Mouse (Mus musculus) midbrain, postnatal 0 days (tissue): ENCODE data around the gene Foxs1. TPM values are rescaled to one million over a fixed set of nuclear protein-coding genes. Genes with fewer than 3 reads are reported as not detected.

Source experiments
- ATAC-seq: fragments of 200-750 bp; cut with Nextera tagmentation; 2 replicates; pipeline ENCODE4 v1.8.0; 2017; ENCODE audit warnings: moderate number of reproducible peaks, mild to moderate bottlenecking, moderate TSS enrichment, moderate library complexity; ENCODE audit not compliant: low FRiP score
- DNase-seq: peaks from one replicate; pipeline ENCODE4 v3.0.0-alpha.2; 2015; ENCODE audit warnings: low spot score
- H3K27ac ChIP-seq: fragments of 300-500 bp; sonication (generic); 2 replicates; pipeline ENCODE4 v1.5.1; 2014; ENCODE audit warnings: low read depth, mild to moderate bottlenecking, low read length, mixed read lengths
- H3K27me3 ChIP-seq: fragments of 300-500 bp; sonication (generic); 2 replicates; pipeline ENCODE4 v1.6.1; 2014; ENCODE audit warnings: low read length, control low read depth, mixed read lengths; ENCODE audit not compliant: insufficient read depth
- H3K36me3 ChIP-seq: fragments of 300-500 bp; sonication (generic); 2 replicates; pipeline ENCODE4 v1.6.1; 2014; ENCODE audit warnings: low read length, control low read depth, mixed read lengths; ENCODE audit not compliant: insufficient read depth
- H3K4me1 ChIP-seq: fragments of 300-500 bp; sonication (generic); 2 replicates; pipeline ENCODE4 v1.6.1; 2014; ENCODE audit warnings: mild to moderate bottlenecking, control low read depth, antibody characterized with exemption, low read length, mixed read lengths; ENCODE audit not compliant: insufficient read depth
- H3K4me2 ChIP-seq: fragments of 300-500 bp; sonication (generic); 2 replicates; pipeline ENCODE4 v1.6.1; 2014; ENCODE audit warnings: low read depth, mild to moderate bottlenecking, low read length, mixed read lengths; ENCODE audit not compliant: poor library complexity, severe bottlenecking
- H3K4me3 ChIP-seq: fragments of 300-500 bp; sonication (generic); 2 replicates; pipeline ENCODE4 v1.5.1; 2014; ENCODE audit warnings: low read depth, mild to moderate bottlenecking, low read length, moderate library complexity
- H3K9ac ChIP-seq: fragments of 300-500 bp; sonication (generic); replicated peaks from 2 replicates; pipeline ENCODE4 v1.6.1; 2014; ENCODE audit warnings: mild to moderate bottlenecking, low read length, moderate library complexity, mixed read lengths; ENCODE audit not compliant: poor library complexity, severe bottlenecking
- H3K9me3 ChIP-seq: fragments of 300-500 bp; sonication (generic); 2 replicates; pipeline ENCODE4 v1.6.1; 2016; ENCODE audit warnings: low read length, control low read depth
- CTCF ChIP-seq: IDR thresholded peaks from 2 replicates; pipeline ENCODE4 v1.5.1; 2016; ENCODE audit warnings: antibody characterized with exemption, mild to moderate bottlenecking
- WGBS: fragments of 180-500 bp; shearing (Covaris S2); extraction: QIAGEN DNeasy Blood & Tissue Kit; methylation state at CpG from one replicate; pipeline ENCODE4 v1.1.7; 2014; 5-methylcytosine and 5-hydroxymethylcytosine counted together
- polyA plus RNA-seq: library from polyadenylated mRNA; unstranded; fragments of >200 nt; fragmentation: Nextera tagmentation; extraction: Ambion mirVana; gene quantifications from 2 replicates; pipeline ENCODE4 v1.2.1, GENCODE M21; 2015
- total RNA-seq: library from RNA; depleted of rRNA; stranded (reverse); fragments of >200 nt; gene quantifications from 2 replicates; pipeline ENCODE4 v1.2.3, GENCODE M21; 2014

Gene Foxs1
- total and polyA plus RNA-seq, 2 experiments from 2014 or later: 2.4 to 4.0 TPM

- Histone ChIP-seq H3K9ac (no peak overlapping the region), H3K36me3 (no peaks in the 10 kb centered on the region), H3K4me2 (no peak overlapping the region), H3K9me3 (no peaks in the 10 kb centered on the region), H3K4me1 (0 out of 2 replicates have a peak, but pooled peaks cover 7% of the 10 kb centered on the region), H3K27ac (no peak overlapping the region), H3K27me3 (peaks cover 33% of the 10 kb centered on the region), H3K4me3 (no peak overlapping the region)
- WGBS: 60% methylated on average over 9 of the region's 9 CpGs
- no peak for TF ChIP-seq CTCF
- DNase-seq (no peak), ATAC-seq (no peak)
Measured at GRCm38 (mm10) chr2:152944013-152944412, 11.0 kb upstream of the Foxs1 start.

DNA sequence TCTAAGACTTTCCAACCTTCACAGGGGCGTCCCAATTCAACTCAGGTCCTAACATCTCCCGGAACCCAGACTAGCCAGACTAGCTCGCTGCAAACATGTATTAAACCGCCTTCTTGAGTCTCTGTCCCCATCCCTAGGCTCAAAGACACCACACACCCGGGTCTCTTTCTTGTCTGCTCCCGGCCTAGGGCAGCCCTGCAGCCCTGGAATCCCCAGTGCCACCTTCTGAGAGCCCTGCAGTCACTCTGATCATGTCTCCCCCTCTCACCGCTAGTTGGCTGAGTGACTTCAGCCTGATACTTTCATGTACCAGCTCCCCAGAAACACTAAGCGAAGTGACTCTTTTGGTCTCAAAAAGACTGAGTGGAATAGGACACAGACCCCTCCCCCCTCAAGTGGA lies 10.6 kb upstream of the Foxs1 start:
- H3K27me3 ChIP-seq: peaks cover 33% of the 10 kb centered on the region
- peak; percentile 45 for TF ChIP-seq CTCF
- no peaks in the 10 kb centered on the region for H3K9me3 ChIP-seq
- H3K4me3 ChIP-seq: peak overlapping the region; percentile 45
- H3K36me3 ChIP-seq: no peaks in the 10 kb centered on the region
- H3K4me1 ChIP-seq: 0 out of 2 replicates have a peak, but pooled peaks cover 7% of the 10 kb centered on the region
- no peak for DNase-seq
- no peak for ATAC-seq
- 4% methylated on average over 8 of the region's 8 CpGs for WGBS
- peak overlapping the region; percentile 99 for H3K4me2 ChIP-seq
- H3K9ac ChIP-seq: peak overlapping the region; percentile 60
- H3K27ac ChIP-seq: no peak overlapping the region

DNA sequence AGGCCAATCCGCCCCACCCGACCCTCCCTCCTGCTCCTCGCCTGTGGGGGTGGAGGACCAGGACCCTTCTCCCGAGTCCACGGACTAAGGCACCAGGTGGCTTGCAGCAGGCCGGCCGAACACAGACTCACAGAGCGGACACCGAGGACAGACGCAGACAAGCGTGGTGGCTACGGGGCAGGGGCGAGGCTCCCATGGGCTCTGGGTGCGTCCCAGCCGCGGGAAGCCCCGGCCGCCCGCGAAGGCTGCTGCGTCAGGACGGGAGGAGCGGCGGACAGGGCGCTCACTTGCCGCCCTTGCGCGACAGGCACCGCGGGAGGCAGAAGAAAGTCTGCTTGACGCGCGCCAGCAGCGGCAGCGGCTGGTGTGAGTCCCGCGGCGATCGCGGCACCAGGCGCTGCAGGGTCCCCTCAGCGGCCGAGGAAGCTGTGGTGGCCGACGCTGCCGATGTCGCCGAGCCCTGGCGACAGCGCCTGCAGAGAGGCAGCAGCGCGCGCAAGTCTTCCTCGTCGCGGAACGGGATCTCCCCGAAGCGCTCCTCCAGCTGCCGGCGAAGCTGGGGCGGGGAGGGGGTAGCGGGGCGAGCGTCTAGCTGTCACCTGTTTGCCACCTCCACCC lies 10.0 kb upstream of the Foxs1 start:
- H3K36me3 ChIP-seq: no peaks in the 10 kb centered on the region
- peak overlapping the region; percentile 45 for H3K4me3 ChIP-seq
- H3K27ac ChIP-seq: no peak overlapping the region
- under 1% methylated on average over 57 of the region's 65 CpGs for WGBS
- no peaks in the 10 kb centered on the region for H3K9me3 ChIP-seq
- 0 out of 2 replicates have a peak, but pooled peaks cover 7% of the 10 kb centered on the region for H3K4me1 ChIP-seq
- H3K4me2 ChIP-seq: peak overlapping the region; percentile 99
- ATAC-seq: no peak
- DNase-seq: no peak
- H3K9ac ChIP-seq: peak overlapping the region; percentile 60
- H3K27me3 ChIP-seq: peaks cover 33% of the 10 kb centered on the region
- TF ChIP-seq CTCF: no peak

- no peak overlapping the region for H3K27ac ChIP-seq
- peaks cover 33% of the 10 kb centered on the region for H3K27me3 ChIP-seq
- no peak overlapping the region for H3K9ac ChIP-seq
- H3K4me2 ChIP-seq: no peak overlapping the region
- H3K4me1 ChIP-seq: 0 out of 2 replicates have a peak, but pooled peaks cover 7% of the 10 kb centered on the region
- DNase-seq (no peak), ATAC-seq (no peak)
- H3K4me3 ChIP-seq: no peak overlapping the region
- no peak for TF ChIP-seq CTCF
- H3K36me3 ChIP-seq: no peaks in the 10 kb centered on the region
- H3K9me3 ChIP-seq: no peaks in the 10 kb centered on the region
- WGBS: 47% methylated on average over 7 of the region's 7 CpGs
Measured at GRCm38 (mm10) chr2:152941776-152942175, 8.8 kb upstream of the Foxs1 start.

DNA sequence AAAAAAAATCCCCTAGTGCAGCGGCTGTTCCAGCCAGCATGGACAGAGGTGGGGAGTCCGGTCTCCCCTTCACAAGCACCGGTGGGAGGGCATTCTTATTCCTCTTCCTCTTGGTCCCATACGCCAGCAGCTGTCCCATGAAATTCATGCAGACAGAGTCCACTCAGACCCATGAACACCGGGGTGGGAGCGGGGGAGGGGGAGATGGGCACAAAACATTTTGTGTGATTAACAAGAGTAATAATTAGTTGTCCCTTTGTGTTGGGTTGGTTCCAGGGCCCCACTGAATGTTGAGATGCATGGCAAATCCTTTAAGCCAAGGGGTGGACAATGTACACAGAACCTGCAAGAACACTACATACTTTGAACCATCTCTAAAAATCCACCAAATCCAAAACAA lies 8.1 kb upstream of the Foxs1 start:
- Histone ChIP-seq H3K27ac (no peak overlapping the region), H3K4me3 (no peak overlapping the region), H3K4me1 (0 out of 2 replicates have a peak, but pooled peaks cover 7% of the 10 kb centered on the region), H3K4me2 (no peak overlapping the region), H3K27me3 (peaks cover 32% of the 10 kb centered on the region), H3K36me3 (no peaks in the 10 kb centered on the region), H3K9me3 (no peaks in the 10 kb centered on the region), H3K9ac (no peak overlapping the region)
- no peak for TF ChIP-seq CTCF
- DNase-seq (no peak), ATAC-seq (no peak)
- WGBS: 76% methylated on average over 6 of the region's 6 CpGs

- H3K27ac ChIP-seq: no peak overlapping the region
- H3K36me3 ChIP-seq: no peaks in the 10 kb centered on the region
- no peak overlapping the region for H3K4me3 ChIP-seq
- DNase-seq (no peak), ATAC-seq (no peak)
- no peak overlapping the region for H3K9ac ChIP-seq
- H3K4me2 ChIP-seq: no peak overlapping the region
- 0 out of 2 replicates have a peak, but pooled peaks cover 7% of the 10 kb centered on the region for H3K4me1 ChIP-seq
- peak; percentile 75 for TF ChIP-seq CTCF
- 16% methylated on average over 4 of the region's 4 CpGs for WGBS
- peaks cover 19% of the 10 kb centered on the region for H3K27me3 ChIP-seq
- H3K9me3 ChIP-seq: no peaks in the 10 kb centered on the region
Measured at GRCm38 (mm10) chr2:152939846-152940245, 6.8 kb upstream of the Foxs1 start.
